Mouse (Mus musculus): ENCODE results near the gene Hyal2. TPM values are rescaled to one million over a fixed set of nuclear protein-coding genes. Genes with fewer than 3 reads are reported as not detected.

Gene Hyal2
- polyA plus RNA-seq, 1 experiment, result 34.2 TPM

DNA sequence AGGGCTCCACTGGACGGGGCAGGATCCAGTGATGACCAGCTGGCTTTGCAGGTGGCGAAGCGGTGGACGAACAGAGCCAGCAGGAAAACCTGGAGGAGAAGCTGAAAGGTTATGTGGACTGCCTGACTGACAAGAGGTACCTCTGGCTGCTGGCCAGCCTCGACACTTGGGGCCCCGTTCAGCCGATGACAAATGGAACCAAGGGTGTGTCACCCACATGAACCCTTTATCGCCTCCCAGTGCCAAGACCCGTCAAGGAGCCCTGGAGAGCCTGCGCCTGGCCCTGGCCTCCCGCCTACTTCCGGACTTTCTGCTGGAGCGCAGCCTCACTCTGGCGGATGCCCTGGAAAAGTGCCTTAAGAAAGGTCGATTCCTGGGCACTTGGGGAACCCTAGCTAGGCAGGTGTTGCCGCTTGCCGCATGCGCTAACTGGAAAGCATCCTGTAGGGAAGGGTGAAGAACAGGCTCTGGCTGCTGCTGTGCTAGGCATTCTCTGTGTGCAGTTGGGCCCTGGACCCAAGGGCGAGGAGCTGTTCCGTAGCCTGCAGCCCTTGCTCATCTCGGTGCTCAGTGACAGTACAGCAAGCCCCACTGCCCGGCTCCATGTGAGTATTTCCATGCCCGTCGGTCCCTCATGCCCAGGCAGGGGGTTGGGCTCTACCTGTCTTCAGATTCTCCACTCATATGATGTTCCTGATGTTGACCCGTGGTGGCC is 22.5 kb downstream of the Hyal2 start:
- H3ac ChIP-seq (ENCODE audit: control insufficient read depth, insufficient read length), result no peak overlapping the region
- H3K36me3 ChIP-seq (ENCODE audit: control insufficient read depth, insufficient read depth), result peaks cover 4% of the 10 kb centered on the region
- H3K4me3 ChIP-seq, result no peak overlapping the region
- peaks cover 14% of the 10 kb centered on the region for H3K79me2 ChIP-seq (ENCODE audit: control insufficient read depth, insufficient read depth)
- TF ChIP-seq MAX (IDR thresholded peaks at IDR 0.05; ENCODE audit: low read depth) (no peak), POLR2AphosphoS2 (IDR thresholded peaks at IDR 0.05; ENCODE audit: insufficient read length, low read depth) (no peak), USF1 (IDR thresholded peaks at IDR 0.05; ENCODE audit: low read depth) (no peak), E2F4 (IDR thresholded peaks at IDR 0.05; ENCODE audit: insufficient read depth) (no peak)
- H3K27me3 ChIP-seq (ENCODE audit: control insufficient read depth, insufficient read depth, insufficient read length), result no peaks in the 10 kb centered on the region
- H3K4me2 ChIP-seq (ENCODE audit: low read depth), result no peak overlapping the region

GRCm38 (mm10) chr9:107590773-107591060 is 23.0 kb downstream of the Hyal2 start:
- H3K4me2 ChIP-seq (ENCODE audit: low read depth), result no peak overlapping the region
- peaks cover 14% of the 10 kb centered on the region for H3K79me2 ChIP-seq (ENCODE audit: control insufficient read depth, insufficient read depth)
- H3K36me3 ChIP-seq (ENCODE audit: control insufficient read depth, insufficient read depth), result peaks cover 4% of the 10 kb centered on the region
- no peaks in the 10 kb centered on the region for H3K27me3 ChIP-seq (ENCODE audit: control insufficient read depth, insufficient read depth, insufficient read length)
- TF ChIP-seq POLR2AphosphoS2 (IDR thresholded peaks at IDR 0.05; ENCODE audit: insufficient read length, low read depth), result no peak
- TF ChIP-seq TCF12 (IDR thresholded peaks at IDR 0.05; ENCODE audit: insufficient read depth, poor library complexity, severe bottlenecking), result no peak
- no peak for TF ChIP-seq SRF (IDR thresholded peaks at IDR 0.05; ENCODE audit: control insufficient read depth, insufficient read length, low read depth)
- TF ChIP-seq E2F4 (IDR thresholded peaks at IDR 0.05; ENCODE audit: insufficient read depth), result no peak
- TF ChIP-seq MYOG (IDR thresholded peaks at IDR 0.05; ENCODE audit: control insufficient read depth in 1 of 3, insufficient read depth in 1 of 3, insufficient read length in 2 of 3, low read depth in 2 of 3), result no peak
- TF ChIP-seq USF1 (IDR thresholded peaks at IDR 0.05; ENCODE audit: low read depth), result no peak
- no peak for TF ChIP-seq TCF3 (IDR thresholded peaks at IDR 0.05; ENCODE audit: insufficient read length, low read depth)
- TF ChIP-seq MAX (IDR thresholded peaks at IDR 0.05; ENCODE audit: low read depth), result no peak
- no peak for TF ChIP-seq MYOD1 (IDR thresholded peaks at IDR 0.05; ENCODE audit: control insufficient read depth in 1 of 3, insufficient read length in 2 of 3, low read depth in 2 of 3)
- no peak for TF ChIP-seq POLR2A (IDR thresholded peaks at IDR 0.05; ENCODE audit: insufficient read length, low read depth)
- TF ChIP-seq REST (IDR thresholded peaks at IDR 0.05; ENCODE audit: insufficient read depth, insufficient read length), result no peak
- no peak for TF ChIP-seq CEBPB (IDR thresholded peaks at IDR 0.05; ENCODE audit: insufficient read depth, poor library complexity, severe bottlenecking)
- no peak overlapping the region for H3K4me3 ChIP-seq
- H3ac ChIP-seq (ENCODE audit: control insufficient read depth, insufficient read length), result no peak overlapping the region

- H3K36me3 ChIP-seq (ENCODE audit: control insufficient read depth, insufficient read depth), result peaks cover 4% of the 10 kb centered on the region
- H3ac ChIP-seq (ENCODE audit: control insufficient read depth, insufficient read length), result no peak overlapping the region
- peaks cover 8% of the 10 kb centered on the region for H3K79me2 ChIP-seq (ENCODE audit: control insufficient read depth, insufficient read depth)
- H3K4me2 ChIP-seq (ENCODE audit: low read depth), result no peak overlapping the region
- no peak for TF ChIP-seq TCF3 (IDR thresholded peaks at IDR 0.05; ENCODE audit: insufficient read length, low read depth)
- TF ChIP-seq TCF12 (IDR thresholded peaks at IDR 0.05; ENCODE audit: insufficient read depth, poor library complexity, severe bottlenecking), result no peak
- no peak for TF ChIP-seq CEBPB (IDR thresholded peaks at IDR 0.05; ENCODE audit: insufficient read depth, poor library complexity, severe bottlenecking)
- TF ChIP-seq USF1 (IDR thresholded peaks at IDR 0.05; ENCODE audit: low read depth), result no peak
- TF ChIP-seq MYOG (IDR thresholded peaks at IDR 0.05; ENCODE audit: control insufficient read depth in 1 of 3, insufficient read depth in 1 of 3, insufficient read length in 2 of 3, low read depth in 2 of 3), result no peak
- TF ChIP-seq POLR2A (IDR thresholded peaks at IDR 0.05; ENCODE audit: insufficient read length, low read depth), result no peak
- TF ChIP-seq E2F4 (IDR thresholded peaks at IDR 0.05; ENCODE audit: insufficient read depth), result no peak
- TF ChIP-seq MAX (IDR thresholded peaks at IDR 0.05; ENCODE audit: low read depth), result no peak
- TF ChIP-seq SRF (IDR thresholded peaks at IDR 0.05; ENCODE audit: control insufficient read depth, insufficient read length, low read depth), result no peak
- no peak for TF ChIP-seq MYOD1 (IDR thresholded peaks at IDR 0.05; ENCODE audit: control insufficient read depth in 1 of 3, insufficient read length in 2 of 3, low read depth in 2 of 3)
- no peak for TF ChIP-seq POLR2AphosphoS2 (IDR thresholded peaks at IDR 0.05; ENCODE audit: insufficient read length, low read depth)
- H3K4me3 ChIP-seq, result no peak overlapping the region
- H3K27me3 ChIP-seq (ENCODE audit: control insufficient read depth, insufficient read depth, insufficient read length), result no peaks in the 10 kb centered on the region
These were observed 25.6 kb downstream of the Hyal2 start for GRCm38 (mm10) chr9:107593101-107593976.

DNA sequence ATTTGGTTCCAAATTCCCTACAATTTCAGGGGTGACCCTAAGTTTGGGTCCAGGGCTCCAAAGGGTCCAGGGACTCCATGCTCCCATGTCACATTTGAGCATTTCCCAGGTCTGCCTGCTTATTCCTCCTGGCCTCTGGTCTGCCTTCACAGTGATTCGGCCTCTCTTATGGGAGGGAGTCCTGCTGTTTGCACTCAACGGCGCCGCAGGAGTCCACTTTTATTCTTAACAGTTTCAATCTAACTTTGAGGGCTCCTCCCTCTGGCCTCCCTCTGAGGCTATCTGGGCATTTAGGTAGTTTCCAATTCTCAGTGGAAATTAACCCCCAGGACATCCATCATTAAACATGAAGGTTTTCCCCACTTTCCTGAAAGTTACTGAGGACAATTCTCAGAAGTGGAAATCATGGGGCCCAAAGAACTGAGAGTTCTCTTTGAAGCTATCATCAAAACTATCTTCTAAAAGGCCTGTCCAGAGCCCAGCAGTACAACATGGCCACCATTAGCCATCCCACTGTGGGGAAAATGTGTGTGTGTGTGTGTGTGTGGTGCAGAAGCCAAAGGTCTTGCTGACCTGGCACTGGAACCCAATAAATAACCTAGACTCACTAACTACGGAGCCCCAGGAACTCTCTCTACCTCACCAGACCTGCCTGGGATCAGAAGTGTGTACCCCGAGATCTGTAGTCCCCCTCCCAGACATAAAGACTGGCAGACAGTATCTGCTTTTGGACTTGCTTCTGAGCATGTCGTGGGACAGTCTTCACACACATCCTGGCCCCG is 26.7 kb downstream of the Hyal2 start:
- H3K27me3 ChIP-seq (ENCODE audit: control insufficient read depth, insufficient read depth, insufficient read length), result no peaks in the 10 kb centered on the region
- TF ChIP-seq USF1 (IDR thresholded peaks at IDR 0.05; ENCODE audit: low read depth) (no peak), POLR2AphosphoS2 (IDR thresholded peaks at IDR 0.05; ENCODE audit: insufficient read length, low read depth) (peak; percentile 28)
- H3K4me2 ChIP-seq (ENCODE audit: low read depth), result no peak overlapping the region
- no peak overlapping the region for H3K4me3 ChIP-seq
- peaks cover 4% of the 10 kb centered on the region for H3K36me3 ChIP-seq (ENCODE audit: control insufficient read depth, insufficient read depth)
- H3ac ChIP-seq (ENCODE audit: control insufficient read depth, insufficient read length), result no peak overlapping the region
- no peaks in the 10 kb centered on the region for H3K79me2 ChIP-seq (ENCODE audit: control insufficient read depth, insufficient read depth)

Measured in myocyte (in vitro differentiated cells).